Mouse (Mus musculus) left cerebral cortex, adult 18-20 months (tissue): ENCODE results near the gene Sel1l3. TPM values are rescaled to one million over a fixed set of nuclear protein-coding genes. Genes with fewer than 3 reads are reported as not detected.

Experiments used
- DNase-seq, 2 experiments: peaks; one replicate each; pipeline ENCODE4 v3.0.0; 2021 to 2022; ENCODE audit warnings: low spot score in 2 of 2, mixed read lengths in 1 of 2
- long read RNA-seq, 2 experiments: library from polyadenylated mRNA; stranded (forward); transcript quantifications; one replicate each; pipeline ENCODE4 v2.0.0; 2021
- total RNA-seq, 2 experiments: library from RNA; stranded (reverse); gene quantifications; 2 replicates each; pipeline ENCODE4 v1.2.3; 2021

Gene Sel1l3
- total RNA-seq = 10 to 100 TPM; 56.9 to 63.9 TPM
- long read RNA-seq, experiment 1, full-length matches to known transcripts = 38 of 65 reads
- long read RNA-seq, experiment 1, partial matches to known transcripts = 17 of 65 reads
- long read RNA-seq, experiment 1, other reads (novel, unspliced or antisense) = 10 of 65 reads
- long read RNA-seq, experiment 2, full-length matches to known transcripts = 22 of 33 reads
- long read RNA-seq, experiment 2, partial matches to known transcripts = 10 of 33 reads
- long read RNA-seq, experiment 2, other reads (novel, unspliced or antisense) = 1 of 33 reads

- DNase-seq = peak in 1 of 2 experiments; percentile 42
These were observed at the start of gene Sel1l3 for GRCm38 (mm10) chr5:53213711-53214352. Sel1l3 (minus strand) TSS chr5:53213927.

- DNase-seq = no peak
These were observed 48.3 kb upstream of the Sel1l3 start for GRCm38 (mm10) chr5:53261999-53262398.

GRCm38 (mm10) chr5:53259894-53260293 lies 46.2 kb upstream of the Sel1l3 start:
- DNase-seq = no peak

- DNase-seq = peak in 1 of 2 experiments; percentile 48
These were observed 44.5 kb upstream of the Sel1l3 start for GRCm38 (mm10) chr5:53258038-53258786.

- DNase-seq = no peak
These were observed 41.1 kb upstream of the Sel1l3 start for GRCm38 (mm10) chr5:53254821-53255220.

GRCm38 (mm10) chr5:53254154-53254553 lies 40.4 kb upstream of the Sel1l3 start:
- DNase-seq = no peak

- no peak for DNase-seq
These were observed 35.8 kb upstream of the Sel1l3 start for GRCm38 (mm10) chr5:53249431-53250061.

- no peak for DNase-seq
These were observed 34.8 kb upstream of the Sel1l3 start for GRCm38 (mm10) chr5:53248499-53248898.

GRCm38 (mm10) chr5:53243933-53244332 lies 30.2 kb upstream of the Sel1l3 start:
- DNase-seq = no peak

- DNase-seq = peak; percentile 36 to 44
These were observed 29.3 kb upstream of the Sel1l3 start for GRCm38 (mm10) chr5:53242865-53243499.

GRCm38 (mm10) chr5:53241963-53242362 lies 28.2 kb upstream of the Sel1l3 start:
- no peak for DNase-seq

GRCm38 (mm10) chr5:53241109-53241508 lies 27.4 kb upstream of the Sel1l3 start:
- no peak for DNase-seq

GRCm38 (mm10) chr5:53239831-53240440 lies 26.2 kb upstream of the Sel1l3 start:
- DNase-seq = no peak

- DNase-seq = no peak
These were observed 25.5 kb upstream of the Sel1l3 start for GRCm38 (mm10) chr5:53239189-53239588.

GRCm38 (mm10) chr5:53238761-53239160 lies 25.0 kb upstream of the Sel1l3 start:
- DNase-seq = peak; percentile 20 to 45

GRCm38 (mm10) chr5:53236749-53237148 lies 23.0 kb upstream of the Sel1l3 start:
- no peak for DNase-seq

- peak in 1 of 2 experiments; percentile 36 for DNase-seq
These were observed 22.4 kb upstream of the Sel1l3 start for GRCm38 (mm10) chr5:53236136-53236535.

GRCm38 (mm10) chr5:53235551-53235950 lies 21.8 kb upstream of the Sel1l3 start:
- no peak for DNase-seq

- no peak for DNase-seq
These were observed 16.8 kb upstream of the Sel1l3 start for GRCm38 (mm10) chr5:53230560-53230959.

GRCm38 (mm10) chr5:53225434-53225833 lies 11.7 kb upstream of the Sel1l3 start:
- no peak for DNase-seq

- DNase-seq = no peak
These were observed 1.1 kb upstream of the Sel1l3 start for GRCm38 (mm10) chr5:53214801-53215200.
